Mouse (Mus musculus): ENCODE results near the gene Vwce.
A peak's percentile ranks its signal among the peaks of the same experiment; 100 is the strongest.

Vwce gene

GRCm38 (mm10) chr19:10692361-10692760, 58.3 kb downstream of the Vwce start:
- no peak for DNase-seq

DNA sequence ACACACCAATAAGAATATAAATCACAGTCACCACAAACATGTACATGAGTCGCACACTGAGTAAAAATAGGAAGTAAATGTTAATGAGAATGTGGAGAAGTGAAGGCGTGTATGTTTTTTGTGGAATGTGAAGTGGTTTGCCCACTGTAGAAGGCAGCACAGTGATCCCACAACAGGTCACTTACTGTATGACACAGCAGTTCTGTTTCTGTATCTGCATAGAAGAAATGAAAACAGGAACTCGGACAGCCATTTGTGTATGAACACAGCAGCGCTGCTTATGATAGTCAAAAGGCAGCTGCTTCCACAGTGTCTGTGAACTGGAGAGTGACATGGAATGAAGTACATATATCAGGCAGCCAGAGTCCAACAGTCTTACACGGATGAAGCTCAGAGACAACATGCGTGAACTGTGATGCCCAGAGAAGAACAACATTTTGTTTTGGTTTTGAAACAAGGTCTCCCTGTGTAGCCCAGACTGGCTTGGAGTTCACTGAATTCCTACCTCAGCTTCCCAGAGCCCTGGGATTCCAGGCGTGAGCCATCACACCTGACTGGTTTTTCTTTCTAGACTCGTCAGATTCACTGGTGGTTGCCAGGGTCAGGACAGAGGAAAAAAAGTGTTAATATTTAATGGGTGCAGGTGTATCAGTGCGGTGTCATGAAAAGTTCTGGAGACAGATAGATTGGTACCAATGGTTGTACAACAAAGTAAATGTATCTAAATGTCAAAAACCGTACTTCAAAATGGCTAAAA, 60.1 kb downstream of the Vwce start:
- no peak for DNase-seq

- DNase-seq, result no peak
These were observed 61.8 kb downstream of the Vwce start for GRCm38 (mm10) chr19:10695801-10696200.

DNA sequence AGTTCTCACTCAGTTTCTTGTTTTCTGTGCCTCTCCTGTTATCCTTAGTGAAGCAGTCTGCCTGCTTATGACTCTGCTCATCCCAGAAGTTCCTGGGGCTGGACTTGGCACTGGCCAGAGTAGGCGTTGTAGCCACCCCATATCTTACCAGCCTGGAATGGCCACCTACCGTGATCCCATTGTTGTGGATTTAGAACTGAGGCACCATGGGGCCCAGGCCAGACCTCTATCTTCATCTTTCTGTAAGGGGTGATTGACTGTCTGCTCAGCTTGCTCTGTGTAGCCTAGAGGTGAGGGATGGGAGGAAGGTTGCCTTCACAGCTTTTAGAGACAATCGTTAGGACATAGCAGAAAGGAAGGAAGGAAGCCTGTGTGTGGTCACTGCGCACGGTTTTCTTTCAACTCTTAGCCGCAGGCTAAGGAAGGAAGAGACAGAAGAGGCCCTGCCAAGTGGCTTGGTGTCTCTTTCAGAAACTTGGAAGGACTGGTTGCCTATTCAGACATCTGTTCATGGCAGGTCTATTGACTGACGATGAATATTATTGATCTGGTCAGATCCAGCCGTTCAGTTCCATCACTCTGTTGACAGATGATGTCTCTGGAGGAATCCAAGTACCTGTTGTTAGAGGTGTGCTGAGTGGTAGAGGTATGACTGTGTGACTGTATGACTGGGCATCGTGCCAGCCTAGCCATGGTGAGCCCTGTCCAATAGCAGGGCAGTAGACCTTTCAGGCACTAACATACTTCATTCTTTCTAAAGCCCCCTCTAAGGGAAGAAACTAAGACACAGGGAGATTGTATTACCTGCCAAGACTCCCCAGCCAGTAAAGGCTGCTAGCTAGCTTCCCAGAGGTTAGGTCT, 64.3 kb downstream of the Vwce start:
- DNase-seq, result peak in 1 of 2 experiments; percentile 25

GRCm38 (mm10) chr19:10699851-10700250, 65.8 kb downstream of the Vwce start:
- no peak for DNase-seq

DNA sequence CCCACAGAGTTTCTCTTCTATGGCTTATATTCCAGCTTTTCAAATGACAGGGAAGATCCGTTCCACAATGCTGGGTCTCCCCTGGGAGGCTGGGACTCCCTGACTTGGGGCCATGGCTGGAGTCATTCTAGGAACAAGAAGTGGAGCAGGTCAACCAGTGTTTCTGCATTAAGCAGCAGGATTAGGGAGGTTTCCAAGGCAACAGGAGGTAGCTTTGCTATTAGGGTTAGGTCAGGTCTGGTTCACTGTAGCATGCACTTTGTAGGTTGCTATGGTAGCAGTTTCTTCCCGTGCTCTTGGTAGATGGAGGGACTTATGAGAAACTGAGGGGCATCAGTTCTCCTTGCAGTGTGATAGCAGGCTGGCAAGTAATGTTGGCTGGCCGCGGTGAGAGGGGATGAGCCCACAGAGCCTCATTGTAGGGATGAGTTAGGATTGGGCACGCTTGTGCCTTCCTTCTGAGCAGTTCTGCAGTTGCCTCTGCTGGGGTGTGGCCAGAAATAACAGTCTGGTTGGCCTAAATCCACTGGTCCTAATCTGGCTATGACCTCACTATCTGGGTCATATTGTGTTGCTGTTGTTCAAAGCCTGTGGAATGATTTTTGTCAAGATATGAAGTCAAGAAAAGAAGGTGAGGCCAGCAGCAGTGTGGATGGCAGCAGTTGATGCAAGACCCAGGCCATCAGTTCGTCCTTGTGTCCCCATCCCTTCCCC, 67.2 kb downstream of the Vwce start:
- DNase-seq, result peak; percentile 52 to 66

- no peak for DNase-seq
These were observed 68.1 kb downstream of the Vwce start for GRCm38 (mm10) chr19:10702125-10702524.

DNA sequence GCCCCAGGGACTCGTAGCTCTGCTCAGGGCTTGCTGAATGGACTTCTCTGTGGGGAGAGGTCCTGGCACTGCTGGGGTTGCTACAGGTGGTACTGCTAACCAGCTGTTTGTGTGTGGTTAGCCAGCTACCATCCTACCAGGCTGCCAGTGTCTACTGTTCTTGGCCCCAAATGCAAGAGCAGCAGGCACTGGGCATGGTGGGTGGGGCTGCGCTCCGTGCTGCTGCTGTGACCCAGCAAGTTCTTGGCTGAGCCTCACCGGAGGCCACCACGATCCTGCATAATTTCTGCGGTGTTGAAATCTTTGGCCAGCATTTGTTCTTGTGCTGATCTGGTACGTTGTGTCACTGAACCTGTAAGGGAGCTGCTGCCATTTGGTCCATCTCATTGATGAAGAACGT, 69.5 kb downstream of the Vwce start:
- DNase-seq, result peak; percentile 60 to 70

GRCm38 (mm10) chr19:10707087-10707875, 73.3 kb downstream of the Vwce start:
- peak; percentile 60 to 69 for DNase-seq

DNA sequence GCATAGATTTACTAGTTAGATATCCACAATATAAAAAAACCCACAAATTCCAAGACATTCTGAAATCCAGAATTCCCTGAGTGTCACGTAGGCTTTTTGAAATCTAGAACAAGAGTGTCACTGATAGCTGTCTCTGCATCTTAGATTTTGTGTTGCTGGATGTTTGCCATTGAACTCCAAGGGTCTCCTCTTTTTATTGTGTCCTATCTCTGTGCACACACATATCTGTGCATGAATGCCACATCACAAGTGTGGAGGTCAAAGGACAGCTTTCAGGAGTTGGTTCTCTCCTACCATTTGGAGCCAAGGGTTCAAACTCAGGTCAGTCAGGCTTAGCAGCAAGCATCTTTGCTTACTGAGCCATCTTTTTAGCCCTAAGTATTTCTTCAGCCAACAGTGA, 73.9 kb downstream of the Vwce start:
- DNase-seq, result no peak

DNA sequence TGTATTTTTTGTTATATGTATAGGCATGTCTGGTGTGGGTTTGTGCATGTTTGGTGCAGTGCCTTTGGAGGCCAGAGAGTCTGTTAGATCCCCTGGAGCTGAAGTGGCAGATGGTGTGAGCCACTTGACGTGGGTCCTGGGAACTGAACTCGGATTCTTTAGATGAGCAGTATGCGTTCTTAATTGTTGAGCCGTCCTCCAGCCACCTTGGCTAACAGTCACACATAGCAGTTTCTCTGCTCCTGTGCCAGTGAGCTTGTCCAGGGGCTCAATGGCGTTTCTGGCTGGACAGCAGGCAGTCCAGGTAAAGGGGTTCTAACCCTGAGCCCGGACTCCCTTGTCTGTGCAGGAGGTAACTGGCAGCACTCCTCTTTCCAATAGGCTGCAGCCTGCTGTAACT, 74.9 kb downstream of the Vwce start:
- peak in 1 of 2 experiments; percentile 55 for DNase-seq

- peak; percentile 100 for DNase-seq
These were observed 75.5 kb downstream of the Vwce start for GRCm38 (mm10) chr19:10709360-10710087.

- peak; percentile 90 to 91 for DNase-seq
These were observed 76.1 kb downstream of the Vwce start for GRCm38 (mm10) chr19:10710088-10710511.

DNA sequence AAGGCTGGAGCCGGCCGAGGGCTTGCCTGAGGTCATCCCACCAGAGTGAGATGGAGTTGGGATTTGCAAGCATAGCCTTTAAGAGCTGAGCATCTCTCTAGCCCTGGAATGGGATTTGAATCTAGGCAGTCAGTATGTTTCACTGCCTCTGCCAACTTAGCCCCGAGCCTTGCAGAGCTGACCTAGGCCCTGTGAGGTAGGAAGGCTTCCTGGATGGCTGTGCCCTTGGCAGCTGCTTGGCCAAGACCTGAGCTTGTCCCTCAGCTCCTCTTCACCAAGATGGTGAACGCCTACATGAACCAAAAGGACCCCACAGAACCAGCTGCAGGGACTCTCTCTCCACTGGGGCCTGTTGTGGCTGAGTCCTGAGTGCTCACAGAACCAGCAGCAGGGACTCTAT, 76.7 kb downstream of the Vwce start:
- peak in 1 of 2 experiments; percentile 43 for DNase-seq

GRCm38 (mm10) chr19:10712194-10712593, 78.2 kb downstream of the Vwce start:
- no peak for DNase-seq

DNA sequence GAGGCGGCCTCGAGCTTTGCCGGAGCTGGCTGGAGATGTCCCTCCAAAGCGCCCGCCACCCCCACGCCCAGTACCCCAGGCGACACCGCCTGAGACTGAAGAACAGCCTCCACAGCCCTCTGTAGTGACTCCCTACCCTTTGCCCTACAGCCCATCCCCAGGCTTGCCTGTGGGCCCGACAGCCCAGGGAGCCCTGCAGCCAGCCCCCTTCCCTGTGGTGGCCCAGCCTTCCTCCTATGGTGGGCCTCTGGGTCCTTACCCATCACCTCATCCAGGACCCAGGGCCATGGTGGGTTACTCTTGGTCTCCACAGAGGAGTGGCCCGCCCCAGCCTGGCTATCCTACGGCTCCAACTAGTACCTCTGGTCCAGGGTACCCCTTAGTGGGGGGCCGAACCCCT, 78.6 kb downstream of the Vwce start:
- no peak for DNase-seq

- no peak for DNase-seq
These were observed 79.5 kb downstream of the Vwce start for GRCm38 (mm10) chr19:10713551-10713950.

- DNase-seq, result no peak
These were observed 80.2 kb downstream of the Vwce start for GRCm38 (mm10) chr19:10714168-10714567.

DNA sequence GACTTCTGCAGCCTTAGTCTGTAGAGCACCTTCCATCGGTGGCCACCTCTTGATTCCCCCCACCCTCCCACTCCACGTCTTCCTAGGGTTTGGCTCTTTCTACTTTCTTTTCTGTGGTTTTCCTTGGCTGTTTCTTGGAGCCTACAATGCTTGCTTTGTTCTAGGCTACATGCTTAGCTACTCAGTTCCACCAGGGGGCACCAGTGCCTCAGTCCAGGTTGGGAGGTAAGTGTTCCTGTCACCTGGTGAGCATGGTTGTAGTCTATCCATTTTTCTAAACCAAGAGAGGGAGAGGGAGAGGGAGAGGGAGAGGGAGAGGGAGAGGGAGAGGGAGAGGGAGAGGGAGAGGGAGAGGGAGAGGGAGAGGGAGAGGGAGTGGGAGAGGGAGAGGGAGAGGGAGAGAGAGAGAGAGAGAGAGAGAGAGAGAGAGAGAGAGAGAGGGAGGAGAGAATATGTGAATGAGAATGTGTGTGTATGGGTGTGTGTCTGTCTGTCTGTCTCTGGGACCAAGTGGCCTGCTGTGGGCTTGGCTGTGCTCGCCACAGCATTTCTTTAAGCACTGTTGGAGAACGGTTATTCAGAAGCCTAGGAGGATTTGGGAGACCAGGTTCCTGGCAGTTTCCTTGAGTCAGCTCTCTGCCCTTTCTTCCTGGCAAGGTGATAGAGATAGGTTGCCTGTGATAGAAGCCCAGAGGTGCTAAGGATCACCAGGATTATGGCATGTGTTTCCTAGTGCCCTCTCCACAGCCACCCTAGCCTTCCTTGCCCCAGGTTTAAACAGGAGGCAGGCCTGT, 80.9 kb downstream of the Vwce start:
- DNase-seq, result peak; percentile 90 to 95

DNA sequence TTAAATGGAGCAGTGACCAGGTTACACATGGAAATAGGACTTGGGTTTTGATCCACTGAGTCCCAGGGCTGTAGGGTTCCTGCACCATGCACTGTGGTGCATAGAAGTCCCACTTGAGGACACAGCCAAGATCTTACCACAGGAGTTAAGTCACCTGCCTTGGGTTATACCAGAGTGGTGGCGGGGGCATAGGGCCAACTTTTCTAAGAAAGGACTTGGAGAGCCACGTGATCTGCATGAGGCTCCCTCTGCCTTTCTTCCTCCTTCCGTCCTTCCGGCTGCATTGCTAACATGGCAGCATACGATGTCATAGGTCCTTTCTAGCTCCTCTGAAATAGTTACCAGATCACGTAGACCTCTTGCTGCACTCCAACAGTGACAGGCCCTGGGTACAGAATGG, 81.5 kb downstream of the Vwce start:
- DNase-seq, result peak in 1 of 2 experiments; percentile 40

Data from cerebellum, postnatal 25 days (tissue).